Mouse (Mus musculus): ENCODE results near the gene Mmel1. TPM values are rescaled to one million over a fixed set of nuclear protein-coding genes. Genes with fewer than 3 reads are reported as not detected.

Gene Mmel1
- polyA plus RNA-seq, 1 experiment from 2014 or later = 0.23 TPM

DNA sequence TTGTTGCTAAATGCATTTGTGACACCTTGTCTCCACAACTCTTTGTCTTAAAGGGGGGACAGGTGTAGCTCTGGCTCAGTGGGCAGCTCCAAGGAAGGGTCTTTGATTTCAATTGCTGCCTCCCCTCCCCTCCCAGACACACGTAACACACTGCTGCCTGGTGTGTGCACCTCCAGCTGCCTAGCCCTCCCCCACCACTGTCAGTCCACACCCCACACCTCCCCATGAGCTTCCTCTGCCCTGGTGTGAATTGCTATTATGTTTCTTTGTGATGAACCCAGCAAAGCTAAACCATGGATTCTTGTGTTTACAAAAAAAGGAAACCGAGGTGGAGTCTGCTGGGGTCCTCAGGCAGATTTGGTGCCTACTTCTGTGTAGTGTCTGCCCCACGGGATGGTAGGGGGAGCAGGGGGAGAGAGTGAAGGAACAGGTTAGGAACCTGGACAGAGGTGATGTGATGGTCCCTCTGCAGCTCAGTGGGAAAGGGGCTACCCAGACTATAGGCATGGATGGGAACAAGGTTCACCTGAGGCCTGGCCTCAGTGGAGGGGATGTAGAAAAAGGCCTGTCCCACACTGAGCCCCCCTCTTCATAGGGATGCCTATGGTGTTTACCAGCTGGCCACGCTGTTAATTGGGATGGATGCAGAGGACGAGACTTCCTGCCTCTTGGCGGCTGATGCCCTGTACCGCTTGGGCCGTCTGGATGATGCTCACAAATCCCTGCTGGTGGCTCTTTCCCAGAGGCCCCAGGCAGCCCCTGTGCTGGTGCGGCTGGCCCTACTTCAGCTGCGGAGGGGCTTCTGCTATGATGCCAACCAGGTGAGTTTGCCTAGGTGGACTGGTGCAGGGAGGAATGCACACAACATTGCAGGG lies 11.8 kb upstream of the Mmel1 start:
- Histone ChIP-seq H3K9me3 (replicated peaks; ENCODE audit: control insufficient read depth, low read length) (no peaks in the 10 kb centered on the region), H3K27me3 (ENCODE audit: control insufficient read depth, insufficient read depth, low read length) (peaks cover 39% of the 10 kb centered on the region)
- WGBS (ENCODE audit: insufficient replicate concordance) = 64% methylated on average over 10 of the region's 10 CpGs

DNA sequence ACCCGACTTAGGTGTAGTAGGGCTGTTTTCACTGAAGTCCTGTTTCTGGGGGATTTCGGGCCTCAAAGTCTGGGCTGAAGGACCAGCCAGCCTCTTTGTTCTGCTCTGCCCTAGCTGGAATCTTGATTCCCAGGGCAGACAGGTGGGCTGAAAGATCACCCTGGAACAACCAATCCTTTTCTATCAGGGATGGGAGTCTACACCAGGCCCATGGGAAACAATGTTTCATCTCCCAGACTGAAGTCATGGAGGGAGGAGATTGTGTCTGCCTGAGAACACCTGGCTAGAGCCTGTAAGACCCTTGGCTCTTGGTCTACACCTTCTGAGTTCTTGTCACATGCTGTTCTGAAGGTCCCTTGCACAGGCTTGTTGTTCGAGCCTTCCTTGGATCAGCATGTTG lies 10.8 kb upstream of the Mmel1 start:
- H3K9ac ChIP-seq (ENCODE audit: low read depth, low read length) = no peak overlapping the region
- no peaks in the 10 kb centered on the region for H3K36me3 ChIP-seq (ENCODE audit: control insufficient read depth, insufficient read depth, low read length)
- H3K4me3 ChIP-seq (ENCODE audit: low read depth, low read length) = no peak overlapping the region
- H3K27ac ChIP-seq (ENCODE audit: low read depth, low read length) = no peak overlapping the region
- H3K27me3 ChIP-seq (ENCODE audit: control insufficient read depth, insufficient read depth, low read length) = peaks cover 39% of the 10 kb centered on the region
- H3K4me1 ChIP-seq (ENCODE audit: control insufficient read depth, insufficient read depth, low read length) = peaks cover 4% of the 10 kb centered on the region; the same call in 1 of the 2 replicates
- ATAC-seq (replicated peaks; ENCODE audit: insufficient number of reproducible peaks, low FRiP score, low TSS enrichment) = no peak
- H3K4me2 ChIP-seq = no peak overlapping the region
- 68% methylated on average over 3 of the region's 3 CpGs for WGBS (ENCODE audit: insufficient replicate concordance)
- no peaks in the 10 kb centered on the region for H3K9me3 ChIP-seq (replicated peaks; ENCODE audit: control insufficient read depth, low read length)

More for the DNA sequence above, 11.8 kb upstream of the Mmel1 start:
- Histone ChIP-seq H3K4me3 (ENCODE audit: low read depth, low read length) (no peak overlapping the region), H3K9ac (ENCODE audit: low read depth, low read length) (no peak overlapping the region), H3K27ac (ENCODE audit: low read depth, low read length) (no peak overlapping the region), H3K4me1 (ENCODE audit: control insufficient read depth, insufficient read depth, low read length) (peaks cover 4% of the 10 kb centered on the region; the same call in 1 of the 2 replicates), H3K36me3 (ENCODE audit: control insufficient read depth, insufficient read depth, low read length) (no peaks in the 10 kb centered on the region), H3K4me2 (no peak overlapping the region)
- ATAC-seq (replicated peaks; ENCODE audit: insufficient number of reproducible peaks, low FRiP score, low TSS enrichment) = no peak

GRCm38 (mm10) chr4:154861967-154862366 lies 7.4 kb upstream of the Mmel1 start:
- no peak for ATAC-seq (replicated peaks; ENCODE audit: insufficient number of reproducible peaks, low FRiP score, low TSS enrichment)
- H3K4me2 ChIP-seq = no peak overlapping the region
- no peaks in the 10 kb centered on the region for H3K9me3 ChIP-seq (replicated peaks; ENCODE audit: control insufficient read depth, low read length)
- H3K27ac ChIP-seq (ENCODE audit: low read depth, low read length) = no peak overlapping the region
- 70% methylated on average over 5 of the region's 5 CpGs for WGBS (ENCODE audit: insufficient replicate concordance)
- H3K4me1 ChIP-seq (ENCODE audit: control insufficient read depth, insufficient read depth, low read length) = peaks cover 6% of the 10 kb centered on the region; the same call in 1 of the 2 replicates
- no peak overlapping the region for H3K9ac ChIP-seq (ENCODE audit: low read depth, low read length)
- peaks cover 11% of the 10 kb centered on the region for H3K27me3 ChIP-seq (ENCODE audit: control insufficient read depth, insufficient read depth, low read length)
- no peak overlapping the region for H3K4me3 ChIP-seq (ENCODE audit: low read depth, low read length)
- no peaks in the 10 kb centered on the region for H3K36me3 ChIP-seq (ENCODE audit: control insufficient read depth, insufficient read depth, low read length)

- Histone ChIP-seq H3K9ac (ENCODE audit: low read depth, low read length) (no peak overlapping the region), H3K9me3 (replicated peaks; ENCODE audit: control insufficient read depth, low read length) (no peaks in the 10 kb centered on the region), H3K4me1 (ENCODE audit: control insufficient read depth, insufficient read depth, low read length) (peaks cover 6% of the 10 kb centered on the region; the same call in 1 of the 2 replicates), H3K27ac (ENCODE audit: low read depth, low read length) (no peak overlapping the region), H3K27me3 (ENCODE audit: control insufficient read depth, insufficient read depth, low read length) (peaks cover 5% of the 10 kb centered on the region), H3K4me3 (ENCODE audit: low read depth, low read length) (no peak overlapping the region), H3K36me3 (ENCODE audit: control insufficient read depth, insufficient read depth, low read length) (no peaks in the 10 kb centered on the region), H3K4me2 (no peak overlapping the region)
- no peak for ATAC-seq (replicated peaks; ENCODE audit: insufficient number of reproducible peaks, low FRiP score, low TSS enrichment)
- WGBS (ENCODE audit: insufficient replicate concordance) = 80% methylated on average over 3 of the region's 3 CpGs
These were observed 5.9 kb upstream of the Mmel1 start for GRCm38 (mm10) chr4:154863436-154863935.

- peak overlapping the region; percentile 75 for H3K27ac ChIP-seq (ENCODE audit: low read depth, low read length)
- peaks cover 6% of the 10 kb centered on the region; the same call in 1 of the 2 replicates for H3K4me1 ChIP-seq (ENCODE audit: control insufficient read depth, insufficient read depth, low read length)
- 2% methylated on average over 18 of the region's 18 CpGs for WGBS (ENCODE audit: insufficient replicate concordance)
- ATAC-seq (replicated peaks; ENCODE audit: insufficient number of reproducible peaks, low FRiP score, low TSS enrichment) = peak; percentile 80
- peak overlapping the region; percentile 72 for H3K9ac ChIP-seq (ENCODE audit: low read depth, low read length)
- peak overlapping the region; percentile 76 for H3K4me2 ChIP-seq
- H3K27me3 ChIP-seq (ENCODE audit: control insufficient read depth, insufficient read depth, low read length) = peaks cover 10% of the 10 kb centered on the region
- no peaks in the 10 kb centered on the region for H3K36me3 ChIP-seq (ENCODE audit: control insufficient read depth, insufficient read depth, low read length)
- no peaks in the 10 kb centered on the region for H3K9me3 ChIP-seq (replicated peaks; ENCODE audit: control insufficient read depth, low read length)
- peak overlapping the region; percentile 44 for H3K4me3 ChIP-seq (ENCODE audit: low read depth, low read length)
These were observed 5.1 kb upstream of the Mmel1 start for GRCm38 (mm10) chr4:154864271-154864771.

DNA sequence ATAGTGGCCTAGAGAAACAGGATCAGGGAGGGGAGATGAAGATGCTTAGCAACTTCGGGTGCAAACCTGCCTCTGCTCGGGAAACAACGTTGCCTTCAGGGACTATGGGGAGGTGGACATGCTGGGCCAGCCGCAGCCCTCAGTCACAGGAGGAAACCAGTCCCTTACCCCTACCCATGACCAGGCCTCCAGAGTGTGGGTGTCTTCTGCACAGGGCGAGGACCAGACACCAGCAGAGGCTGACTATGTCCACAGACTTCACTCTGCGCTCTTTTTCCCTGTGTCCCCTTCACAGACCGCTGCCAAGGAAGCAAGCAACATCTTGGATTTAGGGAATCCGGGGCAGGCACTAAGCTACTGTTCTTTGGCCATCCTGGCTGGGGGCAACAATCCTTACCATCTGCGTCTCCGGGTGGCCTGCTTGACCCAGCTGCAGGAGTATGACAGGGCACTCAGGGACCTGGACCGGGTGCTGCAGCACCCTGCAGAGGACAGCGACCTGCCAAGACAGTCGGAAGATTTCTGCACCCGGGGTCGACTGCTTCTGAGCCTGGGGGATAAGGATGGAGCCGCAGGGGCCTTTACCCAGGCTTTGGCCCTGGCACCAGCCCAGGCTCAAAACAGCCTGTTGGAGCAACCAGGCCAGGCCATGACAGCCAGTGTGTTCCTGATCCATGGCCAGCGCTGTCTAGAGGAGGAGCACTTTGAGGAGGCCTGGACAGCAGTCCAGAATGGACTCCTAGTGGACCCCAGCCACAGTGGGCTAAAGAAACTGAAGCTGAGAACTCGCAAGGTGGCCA lies 4.2 kb upstream of the Mmel1 start:
- H3K9me3 ChIP-seq (replicated peaks; ENCODE audit: control insufficient read depth, low read length) = no peaks in the 10 kb centered on the region
- peak overlapping the region; percentile 76 for H3K4me2 ChIP-seq
- H3K4me1 ChIP-seq (ENCODE audit: control insufficient read depth, insufficient read depth, low read length) = peaks cover 6% of the 10 kb centered on the region; the same call in 1 of the 2 replicates
- peak overlapping the region; percentile 75; the same call in 1 of the 2 replicates for H3K27ac ChIP-seq (ENCODE audit: low read depth, low read length)
- H3K9ac ChIP-seq (ENCODE audit: low read depth, low read length) = peak overlapping the region; percentile 72; the same call in 1 of the 2 replicates
- no peaks in the 10 kb centered on the region for H3K36me3 ChIP-seq (ENCODE audit: control insufficient read depth, insufficient read depth, low read length)
- no peak for ATAC-seq (replicated peaks; ENCODE audit: insufficient number of reproducible peaks, low FRiP score, low TSS enrichment)
- peaks cover 9% of the 10 kb centered on the region for H3K27me3 ChIP-seq (ENCODE audit: control insufficient read depth, insufficient read depth, low read length)
- peak overlapping the region; percentile 44 for H3K4me3 ChIP-seq (ENCODE audit: low read depth, low read length)
- 82% methylated on average over 18 of the region's 18 CpGs for WGBS (ENCODE audit: insufficient replicate concordance)

DNA sequence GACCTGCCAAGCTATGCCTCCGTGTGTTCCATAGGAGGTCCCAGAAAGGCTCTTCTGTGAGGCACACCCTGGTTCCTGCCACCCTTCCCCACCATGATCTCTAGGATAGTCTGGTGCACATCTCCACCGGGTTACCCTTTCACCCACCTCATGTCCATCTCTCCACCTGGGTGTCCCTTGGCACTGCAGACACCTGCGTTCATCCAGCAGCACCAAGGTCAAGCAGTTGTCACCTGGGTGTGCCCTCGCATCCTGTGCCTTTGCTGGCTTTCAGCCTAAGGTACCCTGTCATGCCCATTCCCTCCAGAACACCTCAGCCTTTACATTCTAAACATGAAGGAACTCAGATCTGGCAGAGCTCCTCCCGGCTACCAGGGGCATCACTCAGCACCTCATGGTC lies 3.0 kb upstream of the Mmel1 start:
- Histone ChIP-seq H3K4me3 (ENCODE audit: low read depth, low read length) (no peak overlapping the region), H3K27me3 (ENCODE audit: control insufficient read depth, insufficient read depth, low read length) (peaks cover 18% of the 10 kb centered on the region), H3K9me3 (replicated peaks; ENCODE audit: control insufficient read depth, low read length) (no peaks in the 10 kb centered on the region), H3K36me3 (ENCODE audit: control insufficient read depth, insufficient read depth, low read length) (no peaks in the 10 kb centered on the region), H3K27ac (ENCODE audit: low read depth, low read length) (no peak overlapping the region), H3K4me2 (no peak overlapping the region), H3K9ac (ENCODE audit: low read depth, low read length) (no peak overlapping the region), H3K4me1 (ENCODE audit: control insufficient read depth, insufficient read depth, low read length) (peaks cover 6% of the 10 kb centered on the region; the same call in 1 of the 2 replicates)
- 80% methylated on average over 5 of the region's 5 CpGs for WGBS (ENCODE audit: insufficient replicate concordance)
- ATAC-seq (replicated peaks; ENCODE audit: insufficient number of reproducible peaks, low FRiP score, low TSS enrichment) = no peak

GRCm38 (mm10) chr4:154867257-154867656 lies 2.1 kb upstream of the Mmel1 start:
- Histone ChIP-seq H3K9ac (ENCODE audit: low read depth, low read length) (no peak overlapping the region; the same call in 1 of the 2 replicates), H3K4me2 (no peak overlapping the region), H3K27me3 (ENCODE audit: control insufficient read depth, insufficient read depth, low read length) (peaks cover 20% of the 10 kb centered on the region), H3K9me3 (replicated peaks; ENCODE audit: control insufficient read depth, low read length) (no peaks in the 10 kb centered on the region), H3K4me3 (ENCODE audit: low read depth, low read length) (no peak overlapping the region), H3K36me3 (ENCODE audit: control insufficient read depth, insufficient read depth, low read length) (no peaks in the 10 kb centered on the region), H3K4me1 (ENCODE audit: control insufficient read depth, insufficient read depth, low read length) (peaks cover 6% of the 10 kb centered on the region; the same call in 1 of the 2 replicates), H3K27ac (ENCODE audit: low read depth, low read length) (no peak overlapping the region)
- ATAC-seq (replicated peaks; ENCODE audit: insufficient number of reproducible peaks, low FRiP score, low TSS enrichment) = no peak
- 77% methylated on average over 6 of the region's 6 CpGs for WGBS (ENCODE audit: insufficient replicate concordance)

Data from heart, embryonic 11.5 days (tissue).